Mouse (Mus musculus): ENCODE measurements around the gene Tnfrsf4. TPM values are rescaled to one million over a fixed set of nuclear protein-coding genes. Genes with fewer than 3 reads are reported as not detected.

Tnfrsf4 gene
- total RNA-seq (2021): under 1 TPM; 0.43 to 0.89 TPM
- long read RNA-seq, experiment 1: 0 reads
- long read RNA-seq, experiment 2, partial matches to known transcripts: 1 of 1 reads
- long read RNA-seq, experiment 2, other reads (novel, unspliced or antisense): 0 of 1 reads

- DNase-seq: no peak
Observed at GRCm38 (mm10) chr4:156013637-156014036, at the start of gene Tnfrsf4. TSS of gene Tnfrsf4 (plus strand) at chr4:156013843.

DNA sequence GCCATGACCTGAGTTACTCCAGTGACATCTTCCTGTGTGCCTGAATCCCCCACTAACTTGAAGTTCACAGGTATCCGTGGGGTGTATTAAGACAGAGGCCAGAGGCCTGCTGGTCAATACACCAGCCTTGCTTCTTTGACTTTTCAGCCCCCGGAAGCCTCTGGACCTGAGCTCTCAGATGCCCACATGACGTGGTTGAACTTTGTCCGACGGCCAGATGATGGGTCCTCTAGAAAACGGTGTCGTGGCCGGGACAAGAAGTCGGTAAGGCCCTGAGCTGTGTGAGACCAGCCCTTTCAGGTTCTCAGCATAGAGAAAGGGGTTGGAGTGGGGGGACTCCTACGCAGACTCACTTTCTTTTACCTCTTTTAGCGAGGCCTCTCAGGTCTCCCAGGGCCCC lies 49.2 kb upstream of the Tnfrsf4 start:
- no peak for DNase-seq

DNA sequence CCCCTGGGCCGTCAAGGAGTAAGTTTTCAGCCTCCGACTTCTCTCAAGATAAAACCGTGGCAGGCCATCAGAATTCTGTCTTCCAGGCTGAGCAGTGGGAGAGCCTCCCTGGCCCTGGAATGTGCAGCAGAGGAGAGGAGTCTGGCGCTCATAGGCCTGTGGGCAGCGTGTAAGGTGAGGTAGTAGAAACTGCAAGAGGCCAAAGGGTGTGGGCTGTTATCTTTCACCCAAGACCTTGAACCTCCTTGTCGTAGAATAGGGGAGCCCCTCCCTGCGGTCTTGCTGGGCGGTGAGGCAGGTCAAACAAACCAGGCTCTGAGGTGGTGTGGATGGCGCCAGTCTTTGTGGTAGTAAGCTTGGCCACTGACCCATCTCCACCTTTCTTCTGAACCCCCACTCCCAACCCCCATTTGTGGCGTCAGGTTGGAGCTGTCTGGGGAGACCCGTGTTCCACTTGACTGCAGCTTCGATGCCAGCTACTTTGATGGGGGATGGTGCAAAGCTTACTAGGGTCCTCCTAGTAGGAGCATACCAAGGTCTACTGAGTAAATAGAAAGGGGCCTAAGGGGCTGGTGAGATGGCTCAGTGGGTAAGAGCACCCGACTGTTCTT lies 44.5 kb upstream of the Tnfrsf4 start:
- no peak for DNase-seq

- DNase-seq: no peak
Observed at GRCm38 (mm10) chr4:155970286-155970685, 43.4 kb upstream of the Tnfrsf4 start.

GRCm38 (mm10) chr4:155972651-155973050 lies 41.0 kb upstream of the Tnfrsf4 start:
- no peak for DNase-seq

- DNase-seq: no peak
Observed at GRCm38 (mm10) chr4:155973239-155973638, 40.4 kb upstream of the Tnfrsf4 start.

DNA sequence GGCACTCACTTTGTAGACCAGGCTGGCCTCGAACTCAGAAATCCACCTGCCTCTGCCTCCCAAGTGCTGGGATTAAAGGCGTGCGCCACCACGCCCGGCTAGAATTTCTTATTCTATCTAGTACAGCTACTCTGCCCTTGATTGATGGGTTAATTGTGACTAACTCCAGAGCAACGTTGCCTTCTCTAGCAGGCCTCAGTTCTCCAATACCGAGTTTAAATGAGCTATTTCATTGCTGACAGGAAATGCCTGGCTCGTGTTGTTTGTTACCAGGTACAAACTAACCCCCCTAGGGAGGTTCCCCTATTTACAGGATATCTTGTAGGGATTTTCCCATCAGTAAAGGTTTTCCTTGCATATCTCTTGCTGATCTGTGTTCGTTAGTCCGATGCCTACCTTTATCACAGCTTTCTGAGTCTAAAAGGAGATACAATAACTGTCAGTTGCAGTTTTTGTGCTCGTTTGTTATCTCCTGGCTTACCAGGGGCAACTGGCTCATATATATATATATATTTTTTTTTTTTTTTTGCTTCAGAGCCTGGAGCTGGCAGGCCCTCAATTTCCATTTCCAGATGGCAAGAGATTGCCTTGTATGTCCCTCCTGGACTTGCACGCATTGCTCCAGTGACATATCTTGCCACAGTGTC lies 32.1 kb upstream of the Tnfrsf4 start:
- DNase-seq: no peak

- no peak for DNase-seq
Observed at GRCm38 (mm10) chr4:155983788-155984187, 29.9 kb upstream of the Tnfrsf4 start.

GRCm38 (mm10) chr4:155991211-155991907 lies 22.3 kb upstream of the Tnfrsf4 start:
- DNase-seq: no peak

DNA sequence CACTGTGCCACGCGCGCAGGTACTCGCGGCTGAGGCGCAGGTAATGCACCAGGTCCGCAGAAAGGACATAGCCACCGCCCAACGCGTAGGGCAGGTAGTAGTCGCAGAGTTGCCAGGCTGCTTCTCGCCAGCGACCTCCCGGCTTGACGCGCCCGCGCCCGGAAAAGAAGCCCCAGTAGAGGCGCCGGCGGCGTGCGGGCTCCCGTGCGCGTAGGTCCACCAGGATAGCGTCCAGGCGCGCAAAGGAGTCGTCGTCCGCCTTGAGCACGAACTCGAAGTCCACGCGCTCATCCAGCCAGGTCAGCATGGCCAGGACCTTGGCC lies 21.8 kb upstream of the Tnfrsf4 start:
- no peak for DNase-seq

GRCm38 (mm10) chr4:155992241-155992905 lies 21.3 kb upstream of the Tnfrsf4 start, which contains the start of the genes B3galt6 and Sdf4:
TSS of gene B3galt6 (minus strand) at chr4:155992649.
TSS of gene Sdf4 (plus strand) at chr4:155992872.
- peak; percentile 84 to 89 for DNase-seq

- DNase-seq: peak; percentile 95
Observed at GRCm38 (mm10) chr4:155992906-155993547, 20.6 kb upstream of the Tnfrsf4 start.

GRCm38 (mm10) chr4:155993606-155994005 lies 20.0 kb upstream of the Tnfrsf4 start:
- no peak for DNase-seq

- no peak for DNase-seq
Observed at GRCm38 (mm10) chr4:156004109-156004508, 9.5 kb upstream of the Tnfrsf4 start.

- no peak for DNase-seq
Observed at GRCm38 (mm10) chr4:156008369-156008768, 5.3 kb upstream of the Tnfrsf4 start.

- DNase-seq: peak; percentile 46 to 57
Observed at GRCm38 (mm10) chr4:156014436-156014835, 793 bp downstream of the Tnfrsf4 start.

DNA sequence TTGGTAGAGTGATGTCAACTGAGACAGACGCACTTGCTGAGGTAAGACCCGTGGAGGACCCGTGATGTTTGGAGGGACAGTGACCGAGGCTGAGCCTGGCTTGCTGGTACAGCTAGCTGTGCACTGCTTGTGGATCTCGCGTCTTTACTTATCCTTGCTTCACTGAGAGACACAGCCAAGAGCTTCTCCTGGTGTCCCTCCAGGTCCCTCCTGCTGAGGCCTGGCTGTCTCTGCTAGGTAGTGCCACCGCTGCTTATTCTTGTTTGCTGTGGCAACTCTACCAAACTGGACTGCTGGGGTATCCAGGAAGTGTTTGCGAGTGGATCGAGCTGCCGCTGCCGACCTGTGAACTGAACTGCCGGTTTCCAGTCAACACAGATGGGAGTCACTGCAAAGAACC lies 6.1 kb downstream of the Tnfrsf4 start:
- no peak for DNase-seq

GRCm38 (mm10) chr4:156021381-156021780 lies 7.7 kb downstream of the Tnfrsf4 start:
- no peak for DNase-seq

DNA sequence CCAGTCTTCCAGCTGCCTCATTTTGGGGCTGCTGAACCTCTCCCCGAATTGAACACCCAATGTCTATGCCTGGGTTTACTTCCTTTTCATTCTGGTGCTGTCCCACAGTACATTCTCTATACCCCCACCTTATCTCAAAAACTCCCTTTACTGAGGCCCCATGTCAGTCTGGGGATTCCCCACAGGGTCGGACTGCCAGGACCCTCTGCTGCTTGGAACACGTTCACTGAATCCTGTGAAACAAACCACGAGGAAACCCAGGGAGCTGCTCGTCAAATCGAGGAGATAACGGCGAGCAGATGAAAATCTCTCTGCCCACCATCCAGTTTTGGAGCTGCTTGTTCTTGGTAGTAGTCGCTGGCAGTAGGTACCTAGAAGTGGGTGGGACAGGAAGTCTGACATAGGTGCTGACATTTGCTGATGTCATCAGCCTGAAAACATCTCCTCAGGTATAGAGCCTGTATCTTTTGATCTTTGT lies 8.3 kb downstream of the Tnfrsf4 start:
- DNase-seq: no peak

DNA sequence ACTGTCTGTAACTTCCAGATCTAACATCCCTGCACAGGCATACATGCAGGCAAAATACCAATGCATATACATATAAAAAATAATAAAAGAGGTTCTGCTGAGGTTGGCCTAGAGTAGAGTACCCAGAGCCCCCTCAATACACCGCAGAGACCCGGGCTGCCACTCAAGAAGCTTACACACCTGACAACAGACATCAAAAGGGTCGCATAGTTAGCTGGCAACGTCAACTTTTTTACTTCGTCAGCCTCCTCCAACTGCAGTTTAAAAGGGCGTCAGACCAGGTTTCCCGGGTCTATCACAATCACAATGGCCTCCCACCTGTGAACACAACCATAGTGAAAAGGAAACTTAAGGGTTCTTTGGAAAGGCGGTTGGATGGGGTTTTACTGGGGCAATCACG lies 9.9 kb downstream of the Tnfrsf4 start:
- DNase-seq: no peak

- no peak for DNase-seq
Observed at GRCm38 (mm10) chr4:156024184-156024583, 10.5 kb downstream of the Tnfrsf4 start.

- DNase-seq: peak in 1 of 2 experiments; percentile 43
Observed at GRCm38 (mm10) chr4:156026013-156026412, 12.4 kb downstream of the Tnfrsf4 start, which contains the start of gene Tnfrsf18. TSS of gene Tnfrsf18 (plus strand) at chr4:156026164.
